Mouse (Mus musculus) embryonic facial prominence, embryonic 11.5 days (tissue): ENCODE measurements around the gene Mroh2a. TPM values are rescaled to one million over a fixed set of nuclear protein-coding genes. Genes with fewer than 3 reads are reported as not detected.

ENCODE experiments used
- ATAC-seq: fragments of 200-750 bp; cut with Nextera tagmentation; replicated peaks from 2 replicates; pipeline ENCODE4 v1.8.0; 2017; ENCODE audit warnings: low read depth; ENCODE audit not compliant: insufficient number of reproducible peaks, low FRiP score, low TSS enrichment
- DNase-seq: peaks from one replicate; pipeline ENCODE4 v3.0.0-alpha.2; 2015; ENCODE audit warnings: low spot score
- H3K27ac ChIP-seq: fragments of 300-500 bp; sonication (generic); replicated peaks from 2 replicates; pipeline ENCODE4 v1.5.1; 2014; ENCODE audit warnings: mild to moderate bottlenecking, low read depth, low read length, control low read depth
- H3K27me3 ChIP-seq: fragments of 300-500 bp; sonication (generic); 2 replicates; pipeline ENCODE4 v1.6.1; 2014; ENCODE audit warnings: mild to moderate bottlenecking, low read length, moderate library complexity, mixed read lengths; ENCODE audit not compliant: control insufficient read depth, insufficient read depth
- H3K36me3 ChIP-seq: fragments of 300-500 bp; sonication (generic); replicated peaks from 2 replicates; pipeline ENCODE4 v1.6.1; 2014; ENCODE audit warnings: low read depth, mild to moderate bottlenecking, low read length, moderate library complexity, mixed read lengths; ENCODE audit not compliant: control insufficient read depth, insufficient read depth
- H3K4me1 ChIP-seq: fragments of 300-500 bp; sonication (generic); 2 replicates; pipeline ENCODE4 v1.6.1; 2014; ENCODE audit warnings: low read length, mixed read lengths; ENCODE audit not compliant: control insufficient read depth, insufficient read depth
- H3K4me2 ChIP-seq: fragments of 300-500 bp; sonication (generic); 2 replicates; pipeline ENCODE4 v1.6.1; 2014; ENCODE audit warnings: low read depth, mild to moderate bottlenecking, control low read depth, low read length, moderate library complexity
- H3K4me3 ChIP-seq: fragments of 300-500 bp; sonication (generic); 2 replicates; pipeline ENCODE4 v1.5.1; 2014; ENCODE audit warnings: low read depth, low read length, control low read depth
- H3K9ac ChIP-seq: fragments of 300-500 bp; sonication (generic); replicated peaks from 2 replicates; pipeline ENCODE4 v1.6.1; 2014; ENCODE audit warnings: mild to moderate bottlenecking, control low read depth, low read length
- H3K9me3 ChIP-seq: fragments of 300-500 bp; sonication (generic); replicated peaks from 2 replicates; pipeline ENCODE4 v1.6.1; 2016; ENCODE audit warnings: mild to moderate bottlenecking, low read length, inconsistent platforms, mixed read lengths; ENCODE audit not compliant: control insufficient read depth
- WGBS: fragments of 180-500 bp; shearing (Covaris S2); extraction: QIAGEN DNeasy Blood & Tissue Kit; methylation state at CpG from one replicate; pipeline ENCODE4 v1.1.7; 2014; 5-methylcytosine and 5-hydroxymethylcytosine counted together
- polyA plus RNA-seq: library from polyadenylated mRNA; unstranded; fragments of >200 nt; fragmentation: Nextera tagmentation; extraction: Ambion mirVana; gene quantifications from 2 replicates; pipeline ENCODE4 v1.2.1, GENCODE M21; 2014

The Mroh2a gene
- polyA plus RNA-seq, 1 experiment from 2014 or later, result 1.00 TPM

DNA sequence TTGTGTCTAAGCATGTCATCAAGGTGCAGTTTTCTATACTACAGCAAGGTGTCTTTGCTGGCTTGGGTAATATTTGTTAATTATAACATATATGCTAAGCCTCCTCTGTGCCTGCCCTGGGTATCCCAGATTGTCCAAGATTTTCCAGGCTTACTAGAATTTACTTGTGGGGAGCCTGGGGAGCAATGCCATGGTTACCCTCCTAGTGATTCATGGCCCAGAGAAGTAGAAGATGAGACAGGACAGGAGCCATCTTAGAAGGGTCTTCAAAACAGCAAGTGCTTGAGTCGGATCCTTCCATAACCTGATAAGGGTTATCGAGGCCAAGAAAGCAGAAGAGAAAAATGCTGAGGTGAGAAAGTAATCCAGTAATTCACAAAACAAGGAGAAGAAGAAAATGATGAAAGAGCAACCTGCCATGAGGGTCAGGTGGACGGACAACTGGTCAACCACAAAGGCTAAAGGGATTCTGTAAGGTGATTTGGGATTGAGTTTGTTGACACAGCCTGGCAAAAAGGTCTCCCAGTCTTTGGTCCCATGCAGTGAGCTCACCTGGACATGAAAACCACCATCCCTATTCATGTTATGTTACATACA lies 64.7 kb downstream of the Mroh2a start:
- DNase-seq, result no peak

DNA sequence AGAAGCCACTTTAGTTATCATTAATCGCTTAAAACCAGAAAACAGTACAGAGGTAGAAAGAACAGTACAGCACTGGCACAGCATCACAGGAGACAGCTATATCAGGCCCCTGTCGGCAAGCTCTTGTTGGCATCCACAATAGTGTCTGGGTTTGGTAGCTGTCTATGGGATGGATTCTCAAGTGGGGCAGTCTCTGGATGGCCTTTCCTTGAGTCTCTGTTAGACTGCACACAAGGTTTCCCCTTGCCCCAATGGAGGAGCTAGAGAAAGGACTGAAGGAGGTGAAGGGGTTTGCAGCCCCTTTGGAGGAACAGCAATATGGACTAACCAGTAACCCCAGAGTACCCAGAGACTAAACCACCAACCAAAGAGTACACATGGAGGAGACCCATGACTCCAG lies 65.3 kb downstream of the Mroh2a start:
- no peak overlapping the region for H3K27ac ChIP-seq
- peaks cover 39% of the 10 kb centered on the region for H3K9me3 ChIP-seq
- DNase-seq (no peak), ATAC-seq (no peak)
- H3K4me2 ChIP-seq, result no peak overlapping the region
- H3K36me3 ChIP-seq, result no peaks in the 10 kb centered on the region
- WGBS, result 53% methylated on average over 2 of the region's 2 CpGs
- H3K4me1 ChIP-seq, result no peaks in the 10 kb centered on the region
- H3K4me3 ChIP-seq, result no peak overlapping the region
- H3K27me3 ChIP-seq, result no peaks in the 10 kb centered on the region
- H3K9ac ChIP-seq, result no peak overlapping the region

More for the DNA sequence above, 64.7 kb downstream of the Mroh2a start:
- peaks cover 41% of the 10 kb centered on the region for H3K9me3 ChIP-seq
- no peak overlapping the region for H3K4me2 ChIP-seq
- no peak overlapping the region for H3K27ac ChIP-seq
- no peaks in the 10 kb centered on the region for H3K4me1 ChIP-seq
- 61% methylated on average over 3 of the region's 3 CpGs for WGBS
- H3K27me3 ChIP-seq, result no peaks in the 10 kb centered on the region
- no peak for ATAC-seq
- no peak overlapping the region for H3K9ac ChIP-seq
- H3K36me3 ChIP-seq, result no peaks in the 10 kb centered on the region
- H3K4me3 ChIP-seq, result no peak overlapping the region

DNA sequence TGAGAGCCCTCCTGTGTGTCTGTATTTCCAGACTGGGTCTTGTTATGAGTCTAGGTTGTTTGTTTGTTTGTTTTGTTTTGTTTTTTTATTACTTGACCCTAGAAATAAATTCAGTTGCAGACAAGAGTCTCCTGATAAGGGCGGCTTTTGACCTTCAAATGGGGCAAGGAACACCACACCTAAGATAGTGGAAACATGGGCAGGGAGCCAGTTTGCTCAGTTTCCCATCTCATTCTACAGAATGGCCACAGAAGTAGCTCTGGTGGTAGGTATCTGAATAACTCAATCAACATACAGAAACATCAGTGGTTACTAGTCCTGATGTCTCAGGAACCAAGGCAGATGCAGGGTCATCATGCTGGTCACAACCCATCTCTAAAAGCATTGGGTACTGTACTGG lies 67.9 kb downstream of the Mroh2a start:
- WGBS, result 19% methylated on average over 1 of the region's 1 CpGs
- H3K4me3 ChIP-seq, result no peak overlapping the region
- no peaks in the 10 kb centered on the region for H3K4me1 ChIP-seq
- no peaks in the 10 kb centered on the region for H3K36me3 ChIP-seq
- H3K27ac ChIP-seq, result no peak overlapping the region
- no peak overlapping the region for H3K4me2 ChIP-seq
- H3K9me3 ChIP-seq, result peaks cover 45% of the 10 kb centered on the region
- H3K9ac ChIP-seq, result no peak overlapping the region
- DNase-seq, result no peak
- no peak for ATAC-seq
- H3K27me3 ChIP-seq, result no peaks in the 10 kb centered on the region

DNA sequence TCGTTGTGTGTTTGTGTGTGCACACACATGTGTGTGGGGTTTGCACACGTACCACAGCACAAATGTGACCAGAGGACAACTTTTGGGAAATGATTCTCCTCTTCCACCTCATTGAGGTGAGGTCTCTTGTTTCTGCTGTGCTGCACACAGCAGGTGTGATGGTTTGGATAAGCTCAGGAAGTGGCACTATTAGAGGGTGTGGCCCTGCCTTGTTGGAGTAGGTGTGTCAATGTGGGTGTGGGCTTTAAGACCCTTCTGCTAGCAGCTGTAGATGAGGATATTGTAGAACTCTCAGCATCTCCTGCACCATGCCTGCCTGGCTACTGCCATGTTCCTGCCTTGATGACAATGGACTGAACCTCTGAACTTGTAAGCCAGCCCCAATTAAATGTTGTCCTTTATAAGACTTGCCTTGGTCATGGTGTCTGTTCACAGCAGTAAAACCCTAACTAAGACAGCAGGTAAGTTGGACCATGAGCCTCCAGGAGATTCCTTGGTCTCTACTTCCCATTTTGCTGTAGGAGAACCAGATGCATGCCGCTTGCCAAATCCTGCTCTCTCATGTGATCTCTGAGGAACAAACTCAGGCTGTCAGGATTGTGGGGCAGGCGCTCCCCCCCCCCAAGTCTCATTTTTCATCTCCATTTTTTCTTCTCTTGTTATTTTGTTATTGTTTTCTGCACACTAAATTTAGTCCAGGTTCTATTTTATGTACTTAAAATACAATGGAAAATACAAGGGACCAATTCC lies 69.6 kb downstream of the Mroh2a start:
- no peak overlapping the region for H3K27ac ChIP-seq
- H3K9me3 ChIP-seq, result peaks cover 54% of the 10 kb centered on the region
- no peak overlapping the region for H3K4me3 ChIP-seq
- H3K4me2 ChIP-seq, result no peak overlapping the region
- 76% methylated on average over 4 of the region's 4 CpGs for WGBS
- no peaks in the 10 kb centered on the region for H3K4me1 ChIP-seq
- DNase-seq, result no peak
- no peaks in the 10 kb centered on the region for H3K36me3 ChIP-seq
- H3K27me3 ChIP-seq, result no peaks in the 10 kb centered on the region
- no peak overlapping the region for H3K9ac ChIP-seq
- no peak; the same call in 1 of the 2 replicates for ATAC-seq

DNA sequence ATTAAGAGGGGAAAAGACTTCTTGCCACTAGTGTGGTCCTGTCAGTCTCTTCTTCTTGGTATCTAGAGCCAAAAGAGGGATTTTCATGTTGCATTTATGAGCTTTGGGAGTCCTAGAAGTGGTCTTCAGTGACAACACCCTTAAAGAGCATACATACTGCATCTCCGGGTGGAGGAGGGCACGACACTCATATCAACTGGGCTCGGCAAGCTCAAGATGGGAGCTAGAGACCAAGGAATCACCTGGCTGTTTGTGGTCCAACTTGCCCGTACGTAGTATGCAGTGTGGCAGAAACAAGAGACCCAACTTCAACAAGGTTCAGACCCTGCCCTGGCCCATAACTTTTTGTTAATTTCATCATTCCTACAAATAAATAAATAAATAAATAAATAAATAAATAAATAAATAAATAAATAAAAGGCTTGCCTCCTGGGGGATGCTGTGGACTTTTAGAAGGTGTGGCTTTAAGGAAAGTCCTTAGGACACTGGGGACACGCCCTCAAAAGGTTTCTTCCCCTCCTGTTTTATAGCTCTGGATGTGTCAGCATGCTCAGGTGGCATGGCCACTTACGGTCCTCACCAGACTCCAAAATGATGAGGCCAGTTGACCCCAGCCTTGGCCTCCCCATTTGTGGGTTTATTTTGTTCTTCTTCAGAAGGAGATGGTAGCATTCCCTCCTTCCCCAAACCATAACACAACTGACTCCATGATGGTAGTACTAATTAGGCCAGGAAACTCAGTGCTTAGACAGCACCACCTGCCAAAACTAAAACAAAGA lies 70.9 kb downstream of the Mroh2a start:
- H3K27me3 ChIP-seq, result no peaks in the 10 kb centered on the region
- no peak overlapping the region for H3K27ac ChIP-seq
- H3K4me2 ChIP-seq, result no peak overlapping the region
- H3K9ac ChIP-seq, result no peak overlapping the region
- ATAC-seq, result no peak
- H3K36me3 ChIP-seq, result no peaks in the 10 kb centered on the region
- WGBS, result 68% methylated on average over 7 of the region's 7 CpGs
- no peaks in the 10 kb centered on the region for H3K4me1 ChIP-seq
- DNase-seq, result no peak
- no peak overlapping the region for H3K4me3 ChIP-seq
- peaks cover 57% of the 10 kb centered on the region for H3K9me3 ChIP-seq

DNA sequence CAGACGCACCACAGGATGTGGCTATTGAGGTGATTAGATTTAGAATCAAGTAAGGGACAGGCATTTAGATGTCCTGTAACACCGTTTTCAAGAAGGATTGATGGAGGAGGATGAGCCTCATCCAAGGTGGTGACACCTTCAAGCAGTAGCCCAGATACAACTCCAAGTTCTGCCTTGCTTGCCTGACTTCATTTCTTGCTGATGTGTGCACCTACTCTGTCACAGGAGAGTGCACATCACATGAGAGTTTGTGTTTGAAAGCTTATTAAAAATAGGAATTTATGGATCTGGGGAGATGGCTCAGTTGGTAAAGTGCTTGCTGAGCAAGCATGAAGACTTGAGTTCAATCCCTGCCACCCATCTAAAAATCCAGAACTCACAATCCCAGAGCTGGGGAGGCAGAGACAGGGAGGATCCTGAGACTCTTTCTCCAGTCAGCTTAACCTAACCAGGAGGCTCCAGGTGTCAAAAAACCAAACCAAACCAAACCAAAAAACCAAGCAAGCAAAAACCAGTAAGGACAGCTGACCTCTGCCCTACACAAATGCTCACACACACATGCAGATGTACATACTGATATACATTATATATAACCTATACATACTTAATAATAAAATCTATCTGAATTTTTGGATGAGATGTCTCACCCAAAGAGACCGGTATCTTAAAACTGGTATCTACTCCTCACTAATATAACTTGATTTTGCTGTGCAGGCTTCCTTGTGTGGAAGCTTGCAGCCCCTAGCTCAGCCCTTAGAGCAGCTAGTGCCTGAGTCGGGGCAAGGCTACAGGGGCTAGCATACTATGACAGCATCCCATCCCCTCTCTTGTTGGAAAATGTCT lies 72.1 kb downstream of the Mroh2a start:
- Histone ChIP-seq H3K9ac (no peak overlapping the region), H3K9me3 (peaks cover 63% of the 10 kb centered on the region), H3K4me3 (no peak overlapping the region), H3K27ac (no peak overlapping the region), H3K4me1 (no peaks in the 10 kb centered on the region), H3K4me2 (no peak overlapping the region), H3K36me3 (no peaks in the 10 kb centered on the region), H3K27me3 (no peaks in the 10 kb centered on the region)
- 62% methylated on average over 4 of the region's 4 CpGs for WGBS
- ATAC-seq (no peak), DNase-seq (no peak)

DNA sequence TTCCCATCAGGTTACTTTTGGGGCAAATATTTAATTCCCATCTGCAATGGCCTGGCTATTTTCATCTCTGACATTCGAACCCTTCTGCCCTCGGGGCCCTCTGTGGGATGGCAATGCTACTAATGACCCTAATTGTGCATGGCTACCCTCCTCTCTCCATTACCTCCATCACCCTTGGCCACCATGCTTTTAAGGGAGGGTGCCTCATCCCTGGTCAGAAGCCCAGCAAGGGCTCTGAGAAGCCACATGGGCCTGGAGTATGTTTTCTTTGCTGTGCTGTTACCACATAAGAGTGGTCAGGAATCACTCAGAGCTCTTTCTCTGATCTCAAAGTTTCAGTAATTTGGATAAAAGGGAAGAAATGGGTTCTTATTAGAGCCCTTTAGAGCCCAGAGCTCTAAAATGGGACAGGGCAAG lies 72.8 kb downstream of the Mroh2a start:
- 84% methylated on average over 2 of the region's 2 CpGs for WGBS
- no peak overlapping the region for H3K9ac ChIP-seq
- H3K4me3 ChIP-seq, result no peak overlapping the region
- H3K27ac ChIP-seq, result no peak overlapping the region
- no peak for ATAC-seq
- peaks cover 65% of the 10 kb centered on the region for H3K9me3 ChIP-seq
- H3K36me3 ChIP-seq, result no peaks in the 10 kb centered on the region
- no peaks in the 10 kb centered on the region for H3K27me3 ChIP-seq
- H3K4me1 ChIP-seq, result no peaks in the 10 kb centered on the region
- no peak overlapping the region for H3K4me2 ChIP-seq
- no peak for DNase-seq
